Mouse (Mus musculus) heart, embryonic 12.5 days (tissue): ENCODE measurements around the gene Hacd3. TPM values are rescaled to one million over a fixed set of nuclear protein-coding genes. Genes with fewer than 3 reads are reported as not detected.

Experiments used
- ATAC-seq: fragments of 200-750 bp; cut with Nextera tagmentation; 2 replicates; pipeline ENCODE4 v1.8.0; 2017; ENCODE audit warnings: moderate TSS enrichment, moderate library complexity; ENCODE audit not compliant: insufficient number of reproducible peaks, low FRiP score
- H3K27ac ChIP-seq: fragments of 300-500 bp; sonication (generic); 2 replicates; pipeline ENCODE4 v1.5.1; 2016; ENCODE audit warnings: mild to moderate bottlenecking, moderate library complexity; ENCODE audit not compliant: poor library complexity, severe bottlenecking
- H3K27me3 ChIP-seq: fragments of 300-500 bp; sonication (generic); replicated peaks from 2 replicates; pipeline ENCODE4 v1.6.1; 2016; ENCODE audit warnings: mild to moderate bottlenecking, moderate library complexity
- H3K36me3 ChIP-seq: fragments of 300-500 bp; sonication (generic); 2 replicates; pipeline ENCODE4 v1.6.1; 2016; ENCODE audit warnings: mild to moderate bottlenecking, moderate library complexity
- H3K4me1 ChIP-seq: fragments of 300-500 bp; sonication (generic); replicated peaks from 2 replicates; pipeline ENCODE4 v1.6.1; 2016; ENCODE audit warnings: mild to moderate bottlenecking
- H3K4me2 ChIP-seq: fragments of 300-500 bp; sonication (generic); 2 replicates; pipeline ENCODE4 v1.6.1; 2016; ENCODE audit warnings: mild to moderate bottlenecking, moderate library complexity
- H3K4me3 ChIP-seq: fragments of 300-500 bp; sonication (generic); 2 replicates; pipeline ENCODE4 v1.5.1; 2016; ENCODE audit warnings: mild to moderate bottlenecking
- H3K9ac ChIP-seq: fragments of 300-500 bp; sonication (generic); 2 replicates; pipeline ENCODE4 v1.6.1; 2016; ENCODE audit warnings: mild to moderate bottlenecking, moderate library complexity
- H3K9me3 ChIP-seq: fragments of 300-500 bp; sonication (generic); replicated peaks from 2 replicates; pipeline ENCODE4 v1.6.1; 2016; ENCODE audit warnings: mild to moderate bottlenecking, moderate library complexity
- WGBS: fragments of 180-500 bp; shearing (Covaris S2); methylation state at CpG from one replicate; pipeline ENCODE4 v1.1.7; 2016; 5-methylcytosine and 5-hydroxymethylcytosine counted together
- polyA plus RNA-seq: library from polyadenylated mRNA; unstranded; fragments of >200 nt; fragmentation: Nextera tagmentation; extraction: Ambion mirVana; gene quantifications from 2 replicates; pipeline ENCODE4 v1.2.1, GENCODE M21; 2016

Gene Hacd3
- polyA plus RNA-seq, 1 experiment from 2014 or later, result 62.8 TPM

DNA sequence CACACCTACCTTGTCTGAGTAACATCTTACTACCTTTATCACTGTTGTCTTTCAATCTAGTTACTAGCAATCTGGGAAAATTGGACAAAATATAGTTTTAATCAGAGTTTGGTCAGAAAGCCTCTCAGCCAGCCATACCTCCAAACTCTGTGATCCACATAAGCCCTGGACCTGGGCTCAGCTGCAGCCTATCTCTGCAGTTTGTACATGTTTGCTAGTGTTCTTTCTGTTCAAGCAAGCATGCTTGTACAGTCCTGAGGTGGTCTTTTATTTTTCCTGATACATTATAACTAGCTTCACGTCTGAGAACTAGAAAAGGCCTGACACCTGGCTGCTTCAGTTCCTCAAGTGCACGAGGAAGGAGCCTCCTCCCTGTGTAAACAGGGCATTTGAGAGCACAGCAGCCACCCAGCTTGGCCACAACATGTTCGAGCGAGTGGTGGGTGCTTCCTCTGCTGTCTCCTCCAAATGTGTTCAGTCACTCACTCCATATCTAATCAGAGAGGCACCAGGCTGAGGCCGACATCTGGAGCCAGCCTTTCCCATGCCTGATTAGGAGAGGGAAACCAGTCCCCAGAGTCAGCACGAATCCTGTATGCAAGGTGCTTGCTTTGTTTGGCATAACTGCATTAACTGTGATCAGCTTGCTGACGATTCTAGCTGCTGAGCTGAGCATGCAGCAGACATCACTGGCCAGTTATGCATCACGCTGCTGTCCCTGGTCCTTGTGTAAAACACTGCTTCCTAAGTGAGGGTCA, 36.3 kb downstream of the Hacd3 start:
- Histone ChIP-seq H3K27me3 (no peaks in the 10 kb centered on the region), H3K36me3 (peaks cover 83% of the 10 kb centered on the region), H3K4me1 (peaks cover 25% of the 10 kb centered on the region), H3K4me2 (peak overlapping the region; percentile 17; the same call in 1 of the 2 replicates), H3K4me3 (no peak overlapping the region), H3K27ac (peak overlapping the region; percentile 81), H3K9me3 (no peaks in the 10 kb centered on the region), H3K9ac (peak overlapping the region; percentile 24; the same call in 1 of the 2 replicates)
- 11% methylated on average over 8 of the region's 8 CpGs for WGBS
- ATAC-seq, result peak; percentile 71; the same call in 1 of the 2 replicates

DNA sequence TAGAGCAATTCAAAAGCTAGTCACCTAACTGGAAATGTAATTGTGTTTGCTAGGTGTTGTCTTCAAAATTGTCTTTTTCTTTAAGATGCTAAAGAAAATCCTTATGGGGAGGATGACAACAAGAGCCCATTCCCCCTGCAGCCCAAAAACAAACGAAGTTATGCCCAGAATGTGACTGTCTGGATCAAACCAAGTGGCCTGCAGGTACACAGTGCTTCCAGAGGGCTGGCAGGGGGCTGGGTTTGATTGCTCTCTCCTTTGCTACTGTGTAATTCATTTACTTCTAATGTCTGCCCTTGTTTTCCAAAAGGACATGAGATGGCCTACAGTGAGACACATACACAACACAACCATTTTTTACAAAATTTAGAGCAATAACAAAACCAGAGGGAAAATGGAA, 39.6 kb downstream of the Hacd3 start:
- Histone ChIP-seq H3K4me2 (no peak overlapping the region), H3K27ac (no peak overlapping the region), H3K9ac (no peak overlapping the region), H3K4me1 (peaks cover 14% of the 10 kb centered on the region), H3K36me3 (peaks cover 90% of the 10 kb centered on the region), H3K9me3 (no peaks in the 10 kb centered on the region), H3K27me3 (no peaks in the 10 kb centered on the region), H3K4me3 (no peak overlapping the region)
- no peak for ATAC-seq
- WGBS, result 59% methylated on average over 1 of the region's 1 CpGs

- peaks cover 6% of the 10 kb centered on the region for H3K4me1 ChIP-seq
Observed at GRCm38 (mm10) chr9:64980548-64980947, 40.9 kb downstream of the Hacd3 start.

GRCm38 (mm10) chr9:64960978-64961320, 60.5 kb downstream of the Hacd3 start:
- H3K27me3 ChIP-seq, result no peaks in the 10 kb centered on the region
- peak overlapping the region; percentile 77 for H3K4me2 ChIP-seq
- no peaks in the 10 kb centered on the region for H3K9me3 ChIP-seq
- WGBS, result under 1% methylated on average over 17 of the region's 17 CpGs
- H3K36me3 ChIP-seq, result peaks cover 28% of the 10 kb centered on the region
- H3K4me3 ChIP-seq, result peak overlapping the region; percentile 72
- peak overlapping the region; percentile 93 for H3K9ac ChIP-seq
- peak; percentile 80 for ATAC-seq
- H3K27ac ChIP-seq, result peak overlapping the region; percentile 84
- H3K4me1 ChIP-seq, result peaks cover 16% of the 10 kb centered on the region

More at GRCm38 (mm10) chr9:64980548-64980947, 40.9 kb downstream of the Hacd3 start:
- H3K9ac ChIP-seq, result no peak overlapping the region
- no peaks in the 10 kb centered on the region for H3K27me3 ChIP-seq
- no peak for ATAC-seq
- 79% methylated on average over 3 of the region's 3 CpGs for WGBS
- H3K36me3 ChIP-seq, result peaks cover 90% of the 10 kb centered on the region
- H3K9me3 ChIP-seq, result no peaks in the 10 kb centered on the region
- H3K4me2 ChIP-seq, result no peak overlapping the region
- H3K27ac ChIP-seq, result no peak overlapping the region
- H3K4me3 ChIP-seq, result no peak overlapping the region

GRCm38 (mm10) chr9:64960117-64960977, 61.1 kb downstream of the Hacd3 start, which contains the start of gene Ints14:
Gene Ints14 (plus strand): TSS chr9:64960905.
- peaks cover 16% of the 10 kb centered on the region for H3K4me1 ChIP-seq
- peak within 1 kb of the TSS; percentile 77 for H3K4me2 ChIP-seq
- H3K9me3 ChIP-seq, result no peaks in the 10 kb centered on the region
- H3K27me3 ChIP-seq, result no peaks in the 10 kb centered on the region
- WGBS, result 5% methylated on average over 29 of the region's 29 CpGs
- H3K4me3 ChIP-seq, result peak within 1 kb of the TSS; percentile 72
- H3K36me3 ChIP-seq, result peaks cover 22% of the 10 kb centered on the region
- ATAC-seq, result peak; percentile 94
- peak within 1 kb of the TSS; percentile 84 for H3K27ac ChIP-seq
- peak within 1 kb of the TSS; percentile 93 for H3K9ac ChIP-seq

- Histone ChIP-seq H3K4me1 (peaks cover 20% of the 10 kb centered on the region), H3K27ac (no peak overlapping the region), H3K36me3 (peaks cover under 1% of the 10 kb centered on the region), H3K4me3 (no peak overlapping the region), H3K9ac (no peak overlapping the region), H3K4me2 (no peak overlapping the region), H3K9me3 (no peaks in the 10 kb centered on the region), H3K27me3 (peaks cover 13% of the 10 kb centered on the region)
- WGBS, result 79% methylated on average over 3 of the region's 3 CpGs
- ATAC-seq, result no peak
Observed at GRCm38 (mm10) chr9:64957276-64957675, 64.2 kb downstream of the Hacd3 start.

GRCm38 (mm10) chr9:64956337-64956736, 65.2 kb downstream of the Hacd3 start:
- WGBS, result 24% methylated on average over 12 of the region's 12 CpGs
- ATAC-seq, result no peak
- Histone ChIP-seq H3K27me3 (peaks cover 21% of the 10 kb centered on the region), H3K4me1 (peaks cover 14% of the 10 kb centered on the region), H3K36me3 (no peaks in the 10 kb centered on the region), H3K4me3 (no peak overlapping the region), H3K9ac (no peak overlapping the region), H3K27ac (peak overlapping the region; percentile 6; the same call in 1 of the 2 replicates), H3K9me3 (no peaks in the 10 kb centered on the region), H3K4me2 (peak overlapping the region; percentile 10)

- Histone ChIP-seq H3K4me2 (no peak overlapping the region), H3K27ac (no peak overlapping the region), H3K9me3 (no peaks in the 10 kb centered on the region), H3K4me3 (no peak overlapping the region), H3K36me3 (no peaks in the 10 kb centered on the region), H3K27me3 (peaks cover 51% of the 10 kb centered on the region), H3K4me1 (0 out of 2 replicates have a peak, but pooled peaks cover 6% of the 10 kb centered on the region), H3K9ac (no peak overlapping the region)
- ATAC-seq, result no peak
- WGBS, result 40% methylated on average over 7 of the region's 7 CpGs
Observed at GRCm38 (mm10) chr9:64953190-64953589, 68.3 kb downstream of the Hacd3 start.

DNA sequence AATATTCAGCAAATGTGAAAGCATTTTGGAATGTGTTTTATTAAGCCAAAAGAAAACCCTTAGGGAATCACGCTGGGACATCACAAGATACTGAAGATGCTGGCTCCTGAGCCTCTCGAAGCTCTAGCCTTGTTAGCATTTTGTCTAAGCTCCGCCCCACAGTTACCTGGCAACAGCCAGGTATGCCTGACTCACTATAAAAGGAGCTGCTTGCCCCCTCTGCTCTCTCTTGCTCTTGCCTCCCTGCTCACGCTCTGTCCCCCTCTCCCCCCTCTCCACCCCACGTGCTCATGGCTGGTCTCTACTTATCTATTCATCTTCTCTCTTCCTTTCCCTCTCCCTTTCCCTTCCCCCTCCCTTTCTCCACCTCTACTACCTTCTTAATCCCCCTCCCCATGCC, 69.4 kb downstream of the Hacd3 start:
- Histone ChIP-seq H3K27me3 (peaks cover 54% of the 10 kb centered on the region), H3K4me3 (no peak overlapping the region), H3K36me3 (no peaks in the 10 kb centered on the region), H3K9me3 (no peaks in the 10 kb centered on the region), H3K4me1 (peaks cover 6% of the 10 kb centered on the region; the same call in 1 of the 2 replicates), H3K4me2 (no peak overlapping the region), H3K9ac (no peak overlapping the region), H3K27ac (no peak overlapping the region)
- 16% methylated on average over 5 of the region's 5 CpGs for WGBS
- ATAC-seq, result no peak

- Histone ChIP-seq H3K27me3 (peaks cover 54% of the 10 kb centered on the region), H3K4me1 (peaks cover 7% of the 10 kb centered on the region; the same call in 1 of the 2 replicates), H3K9ac (no peak within 1 kb of the TSS), H3K36me3 (no peaks in the 10 kb centered on the region), H3K4me2 (no peak within 1 kb of the TSS), H3K9me3 (no peaks in the 10 kb centered on the region), H3K27ac (no peak within 1 kb of the TSS), H3K4me3 (no peak within 1 kb of the TSS)
- WGBS, result 32% methylated on average over 11 of the region's 11 CpGs
- no peak for ATAC-seq
Observed at GRCm38 (mm10) chr9:64951161-64951657, 70.3 kb downstream of the Hacd3 start, which contains the start of gene Slc24a1. Gene Slc24a1 (minus strand): TSS chr9:64951607.
